Mouse (Mus musculus): ENCODE results near the gene Eci2.
"Not testable (repeated sequence)": the region's sequence is repeated elsewhere in the genome, so short reads cannot be mapped to it uniquely, and the experiment has no call there.

Gene Eci2

GRCm38 (mm10) chr13:35026879-35027278, at the start of gene Eci2:
Eci2 (minus strand) TSS chr13:35027096.
- DNase-seq, result peak; percentile 36

- DNase-seq, result peak; percentile 3 to 7
These were observed 48.0 kb upstream of the Eci2 start for GRCm38 (mm10) chr13:35074862-35075261.

- DNase-seq, result no peak
These were observed 43.9 kb upstream of the Eci2 start for GRCm38 (mm10) chr13:35070485-35071472.

GRCm38 (mm10) chr13:35067084-35067483, 40.2 kb upstream of the Eci2 start:
- DNase-seq, result no peak

GRCm38 (mm10) chr13:35066033-35066432, 39.1 kb upstream of the Eci2 start:
- DNase-seq, result no peak

- DNase-seq, result no peak
These were observed 37.5 kb upstream of the Eci2 start for GRCm38 (mm10) chr13:35064381-35064780.

GRCm38 (mm10) chr13:35058145-35058544, 31.2 kb upstream of the Eci2 start:
- no peak for DNase-seq

GRCm38 (mm10) chr13:35036486-35036885, 9.6 kb upstream of the Eci2 start:
- DNase-seq, result no peak

GRCm38 (mm10) chr13:35035731-35036130, 8.8 kb upstream of the Eci2 start:
- no peak for DNase-seq

- DNase-seq, result no peak
These were observed 6.7 kb upstream of the Eci2 start for GRCm38 (mm10) chr13:35033571-35033970.

GRCm38 (mm10) chr13:35031684-35032082, 4.8 kb upstream of the Eci2 start:
- DNase-seq, result no peak

- no peak for DNase-seq
These were observed 4.2 kb upstream of the Eci2 start for GRCm38 (mm10) chr13:35030979-35031683.

GRCm38 (mm10) chr13:35028365-35028764, 1.5 kb upstream of the Eci2 start:
- no peak for DNase-seq

- DNase-seq, result not testable (repeated sequence)
These were observed 3.5 kb downstream of the Eci2 start for GRCm38 (mm10) chr13:35023401-35023800.

- no peak for DNase-seq
These were observed 6.5 kb downstream of the Eci2 start for GRCm38 (mm10) chr13:35020383-35020782.

- no peak for DNase-seq
These were observed 7.9 kb downstream of the Eci2 start for GRCm38 (mm10) chr13:35018866-35019536.

GRCm38 (mm10) chr13:35017392-35017791, 9.5 kb downstream of the Eci2 start:
- DNase-seq, result no peak

- DNase-seq, result no peak
These were observed 10.8 kb downstream of the Eci2 start for GRCm38 (mm10) chr13:35016067-35016466.

GRCm38 (mm10) chr13:34995925-34996324, 31.0 kb downstream of the Eci2 start:
- DNase-seq, result no peak

- peak; percentile 93 to 94 for DNase-seq
These were observed 32.7 kb downstream of the Eci2 start for GRCm38 (mm10) chr13:34993983-34994811.

GRCm38 (mm10) chr13:34993595-34993982, 33.3 kb downstream of the Eci2 start:
- DNase-seq, result peak in 1 of 2 experiments; percentile 53

- DNase-seq, result no peak
These were observed 33.8 kb downstream of the Eci2 start for GRCm38 (mm10) chr13:34993085-34993484.

Data from B cell, adult 2 months (primary cell).